Mouse (Mus musculus) stomach, postnatal 0 days (tissue): ENCODE data around the gene Ing2.

Experiments
- CTCF ChIP-seq: IDR thresholded peaks from 2 replicates; pipeline ENCODE4 v1.5.1; 2016; ENCODE audit warnings: antibody characterized with exemption, low read depth, mild to moderate bottlenecking, moderate library complexity
- EP300 ChIP-seq: optimal IDR thresholded peaks from 2 replicates; pipeline ENCODE3; 2016; ENCODE audit warnings: antibody characterized with exemption

- no peak for TF ChIP-seq CTCF
- TF ChIP-seq EP300 = no peak
Observed at GRCm38 (mm10) chr8:47621144-47621543, 54.2 kb downstream of the Ing2 start.
